Mouse (Mus musculus) forebrain, embryonic 11.5 days (tissue): ENCODE measurements around the gene Scfd2. TPM values are rescaled to one million over a fixed set of nuclear protein-coding genes. Genes with fewer than 3 reads are reported as not detected.

Experiments
- ATAC-seq: fragments of 200-750 bp; cut with Nextera tagmentation; replicated peaks from 2 replicates; pipeline ENCODE4 v1.8.0; 2017; ENCODE audit warnings: moderate TSS enrichment; ENCODE audit not compliant: low FRiP score
- DNase-seq: peaks from one replicate; pipeline ENCODE4 v3.0.0-alpha.2; 2017; ENCODE audit warnings: low spot score
- H3K27ac ChIP-seq: fragments of 300-500 bp; sonication (generic); 2 replicates; pipeline ENCODE4 v1.5.1; 2014; ENCODE audit warnings: low read depth, low read length
- H3K27me3 ChIP-seq: fragments of 300-500 bp; sonication (generic); 2 replicates; pipeline ENCODE4 v1.6.1; 2014; ENCODE audit warnings: mild to moderate bottlenecking, low read length, mixed read lengths; ENCODE audit not compliant: control insufficient read depth, insufficient read depth
- H3K36me3 ChIP-seq: fragments of 300-500 bp; sonication (generic); 2 replicates; pipeline ENCODE4 v1.6.1; 2014; ENCODE audit warnings: mild to moderate bottlenecking, low read length, moderate library complexity, mixed read lengths; ENCODE audit not compliant: control insufficient read depth, insufficient read depth
- H3K4me1 ChIP-seq: fragments of 300-500 bp; sonication (generic); replicated peaks from 2 replicates; pipeline ENCODE4 v1.6.1; 2014; ENCODE audit warnings: low read length, mixed read lengths; ENCODE audit not compliant: control insufficient read depth, insufficient read depth
- H3K4me2 ChIP-seq: fragments of 300-500 bp; sonication (generic); 2 replicates; pipeline ENCODE4 v1.6.1; 2014; ENCODE audit warnings: low read depth, mild to moderate bottlenecking, low read length, moderate library complexity, mixed read lengths; ENCODE audit not compliant: severe bottlenecking
- H3K4me3 ChIP-seq: fragments of 300-500 bp; sonication (generic); 2 replicates; pipeline ENCODE4 v1.5.1; 2014; ENCODE audit warnings: low read depth, low read length
- H3K9ac ChIP-seq: fragments of 300-500 bp; sonication (generic); 2 replicates; pipeline ENCODE4 v1.6.1; 2014; ENCODE audit warnings: low read length
- H3K9me3 ChIP-seq: fragments of 300-500 bp; sonication (generic); 2 replicates; pipeline ENCODE4 v1.6.1; 2016; ENCODE audit warnings: low read length, mixed read lengths; ENCODE audit not compliant: control insufficient read depth
- WGBS: fragments of 180-500 bp; shearing (Covaris S2); extraction: QIAGEN DNeasy Blood & Tissue Kit; methylation state at CpG from one replicate; pipeline ENCODE4 v1.1.7; 2014; 5-methylcytosine and 5-hydroxymethylcytosine counted together
- polyA plus RNA-seq: library from polyadenylated mRNA; unstranded; fragments of >200 nt; fragmentation: Nextera tagmentation; extraction: Ambion mirVana; gene quantifications from 2 replicates; pipeline ENCODE4 v1.2.1, GENCODE M21; 2014

The Scfd2 gene
- polyA plus RNA-seq, 1 experiment from 2014 or later = 13.3 TPM

GRCm38 (mm10) chr5:74265601-74266475 is 265.7 kb downstream of the Scfd2 start:
- H3K9me3 ChIP-seq = no peaks in the 10 kb centered on the region
- peak; percentile 48 for DNase-seq
- no peak overlapping the region for H3K27ac ChIP-seq
- no peak overlapping the region for H3K4me3 ChIP-seq
- WGBS = 45% methylated on average over 13 of the region's 13 CpGs
- no peak for ATAC-seq
- H3K4me2 ChIP-seq = no peak overlapping the region
- no peak overlapping the region for H3K9ac ChIP-seq
- H3K27me3 ChIP-seq = no peaks in the 10 kb centered on the region
- no peaks in the 10 kb centered on the region for H3K36me3 ChIP-seq
- H3K4me1 ChIP-seq = peaks cover 9% of the 10 kb centered on the region

GRCm38 (mm10) chr5:74265151-74265550 is 266.4 kb downstream of the Scfd2 start:
- peak; percentile 46 for DNase-seq
- Histone ChIP-seq H3K9ac (no peak overlapping the region), H3K9me3 (no peaks in the 10 kb centered on the region), H3K4me1 (peaks cover 14% of the 10 kb centered on the region), H3K36me3 (no peaks in the 10 kb centered on the region), H3K27ac (no peak overlapping the region), H3K27me3 (no peaks in the 10 kb centered on the region), H3K4me2 (no peak overlapping the region), H3K4me3 (no peak overlapping the region)
- 59% methylated on average over 6 of the region's 6 CpGs for WGBS
- ATAC-seq = no peak

- H3K4me3 ChIP-seq = no peak overlapping the region
- 86% methylated on average over 4 of the region's 4 CpGs for WGBS
- H3K4me1 ChIP-seq = peaks cover 16% of the 10 kb centered on the region
Observed at GRCm38 (mm10) chr5:74264541-74264940, 267.0 kb downstream of the Scfd2 start.

GRCm38 (mm10) chr5:74261016-74261415 is 270.5 kb downstream of the Scfd2 start:
- 0 out of 2 replicates have a peak overlapping the region, but pooled peaks have one; percentile 18 for H3K4me2 ChIP-seq
- no peak overlapping the region for H3K9ac ChIP-seq
- no peaks in the 10 kb centered on the region for H3K27me3 ChIP-seq
- H3K4me3 ChIP-seq = no peak overlapping the region
- H3K9me3 ChIP-seq = no peaks in the 10 kb centered on the region
- DNase-seq (peak; percentile 34), ATAC-seq (no peak)
- no peaks in the 10 kb centered on the region for H3K36me3 ChIP-seq
- 0 out of 2 replicates have a peak overlapping the region, but pooled peaks have one; percentile 41 for H3K27ac ChIP-seq
- WGBS = 61% methylated on average over 6 of the region's 6 CpGs
- H3K4me1 ChIP-seq = peaks cover 16% of the 10 kb centered on the region

More at GRCm38 (mm10) chr5:74264541-74264940, 267.0 kb downstream of the Scfd2 start:
- H3K4me2 ChIP-seq = no peak overlapping the region
- no peaks in the 10 kb centered on the region for H3K27me3 ChIP-seq
- H3K27ac ChIP-seq = no peak overlapping the region
- H3K9ac ChIP-seq = no peak overlapping the region
- H3K36me3 ChIP-seq = no peaks in the 10 kb centered on the region
- DNase-seq (no peak), ATAC-seq (no peak)
- no peaks in the 10 kb centered on the region for H3K9me3 ChIP-seq

- H3K27me3 ChIP-seq = no peaks in the 10 kb centered on the region
- peaks cover 13% of the 10 kb centered on the region for H3K4me1 ChIP-seq
- H3K36me3 ChIP-seq = no peaks in the 10 kb centered on the region
- no peak overlapping the region for H3K9ac ChIP-seq
- H3K9me3 ChIP-seq = no peaks in the 10 kb centered on the region
- DNase-seq (peak; percentile 54), ATAC-seq (0 out of 2 replicates have a peak, but pooled peaks have one; percentile 27)
- H3K4me3 ChIP-seq = no peak overlapping the region
- H3K27ac ChIP-seq = no peak overlapping the region
- 64% methylated on average over 9 of the region's 9 CpGs for WGBS
- H3K4me2 ChIP-seq = no peak overlapping the region
Observed at GRCm38 (mm10) chr5:74260378-74260809, 271.2 kb downstream of the Scfd2 start.

- Histone ChIP-seq H3K27me3 (no peaks in the 10 kb centered on the region), H3K4me2 (no peak overlapping the region), H3K4me1 (peaks cover 10% of the 10 kb centered on the region; the same call in 1 of the 2 replicates), H3K27ac (no peak overlapping the region), H3K36me3 (no peaks in the 10 kb centered on the region), H3K9ac (no peak overlapping the region), H3K4me3 (no peak overlapping the region), H3K9me3 (no peaks in the 10 kb centered on the region)
- ATAC-seq = no peak
- no peak for DNase-seq
- 81% methylated on average over 4 of the region's 4 CpGs for WGBS
Observed at GRCm38 (mm10) chr5:74256705-74257104, 274.9 kb downstream of the Scfd2 start.

- H3K4me1 ChIP-seq = peaks cover under 1% of the 10 kb centered on the region; the same call in 1 of the 2 replicates
- DNase-seq (no peak), ATAC-seq (no peak)
- no peaks in the 10 kb centered on the region for H3K36me3 ChIP-seq
- H3K9me3 ChIP-seq = no peaks in the 10 kb centered on the region
- no peak overlapping the region for H3K4me3 ChIP-seq
- H3K9ac ChIP-seq = no peak overlapping the region
- H3K27ac ChIP-seq = no peak overlapping the region
- 89% methylated on average over 1 of the region's 1 CpGs for WGBS
- no peaks in the 10 kb centered on the region for H3K27me3 ChIP-seq
- H3K4me2 ChIP-seq = no peak overlapping the region
Observed at GRCm38 (mm10) chr5:74254996-74255395, 276.6 kb downstream of the Scfd2 start.

GRCm38 (mm10) chr5:74253724-74254328 is 277.7 kb downstream of the Scfd2 start:
- H3K9ac ChIP-seq = no peak overlapping the region
- H3K4me2 ChIP-seq = no peak overlapping the region
- no peak overlapping the region for H3K4me3 ChIP-seq
- WGBS = 69% methylated on average over 7 of the region's 7 CpGs
- no peaks in the 10 kb centered on the region; the same call in 1 of the 2 replicates for H3K4me1 ChIP-seq
- no peaks in the 10 kb centered on the region for H3K36me3 ChIP-seq
- ATAC-seq (no peak), DNase-seq (no peak)
- H3K27ac ChIP-seq = no peak overlapping the region
- H3K9me3 ChIP-seq = no peaks in the 10 kb centered on the region
- no peaks in the 10 kb centered on the region for H3K27me3 ChIP-seq
